Mouse (Mus musculus) heart, embryonic 13.5 days (tissue): ENCODE results near the gene 9130023H24Rik. TPM values are rescaled to one million over a fixed set of nuclear protein-coding genes. Genes with fewer than 3 reads are reported as not detected.

Experiments
- ATAC-seq: fragments of 200-750 bp; cut with Nextera tagmentation; 2 replicates; pipeline ENCODE4 v1.8.0; 2017; ENCODE audit warnings: moderate TSS enrichment; ENCODE audit not compliant: insufficient number of reproducible peaks, low FRiP score, low TSS enrichment; ENCODE audit errors: extremely low read depth
- H3K27ac ChIP-seq: fragments of 300-500 bp; sonication (generic); replicated peaks from 2 replicates; pipeline ENCODE4 v1.5.1; 2015; ENCODE audit warnings: moderate library complexity, mild to moderate bottlenecking, inconsistent platforms
- H3K27me3 ChIP-seq: fragments of 300-500 bp; sonication (generic); replicated peaks from 2 replicates; pipeline ENCODE4 v1.6.1; 2015; ENCODE audit warnings: mild to moderate bottlenecking, inconsistent platforms
- H3K36me3 ChIP-seq: fragments of 300-500 bp; sonication (generic); 2 replicates; pipeline ENCODE4 v1.6.1; 2015; ENCODE audit warnings: mild to moderate bottlenecking, inconsistent platforms
- H3K4me1 ChIP-seq: fragments of 300-500 bp; sonication (generic); 2 replicates; pipeline ENCODE4 v1.6.1; 2015; ENCODE audit warnings: inconsistent platforms
- H3K4me2 ChIP-seq: fragments of 300-500 bp; sonication (generic); 2 replicates; pipeline ENCODE4 v1.6.1; 2015; ENCODE audit warnings: inconsistent platforms, mild to moderate bottlenecking, moderate library complexity
- H3K4me3 ChIP-seq: fragments of 300-500 bp; sonication (generic); 2 replicates; pipeline ENCODE4 v1.5.1; 2015; ENCODE audit warnings: moderate library complexity, mild to moderate bottlenecking, inconsistent platforms
- H3K9ac ChIP-seq: fragments of 300-500 bp; sonication (generic); 2 replicates; pipeline ENCODE4 v1.6.1; 2015; ENCODE audit warnings: inconsistent platforms, mild to moderate bottlenecking, moderate library complexity
- H3K9me3 ChIP-seq: fragments of 300-500 bp; sonication (generic); 2 replicates; pipeline ENCODE4 v1.6.1; 2016; ENCODE audit warnings: inconsistent platforms
- WGBS: fragments of 180-500 bp; shearing (Covaris S2); methylation state at CpG from one replicate; pipeline ENCODE4 v1.1.7; 2015; ENCODE audit warnings: mixed read lengths; 5-methylcytosine and 5-hydroxymethylcytosine counted together
- polyA plus RNA-seq: library from polyadenylated mRNA; unstranded; fragments of >200 nt; fragmentation: Nextera tagmentation; extraction: Ambion mirVana; gene quantifications from 2 replicates; pipeline ENCODE4 v1.2.1, GENCODE M21; 2015

Gene 9130023H24Rik
- polyA plus RNA-seq, 1 experiment from 2014 or later, result 5.8 TPM

DNA sequence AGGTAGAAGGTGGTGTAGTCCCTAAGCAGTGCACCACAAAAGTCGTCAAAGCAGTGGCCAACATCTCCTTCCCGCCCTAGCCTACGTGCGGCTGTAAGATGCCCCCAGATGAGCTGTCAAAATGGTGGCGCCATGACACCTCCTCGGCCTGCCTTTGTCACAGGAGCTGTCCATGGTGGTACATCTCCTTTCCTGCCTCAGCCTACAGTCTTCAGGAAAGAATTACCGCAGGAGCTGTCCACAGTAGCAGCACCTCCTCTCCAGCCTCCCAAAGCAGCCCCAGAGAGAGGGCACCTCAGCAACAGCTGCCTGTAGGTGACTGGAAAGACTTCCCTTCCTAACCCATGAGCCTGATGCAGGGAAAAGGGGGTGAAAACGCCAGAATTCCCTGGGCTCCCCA lies 6.1 kb downstream of the 9130023H24Rik start:
- H3K4me2 ChIP-seq, result no peak overlapping the region
- H3K4me3 ChIP-seq, result no peak overlapping the region
- no peak overlapping the region for H3K27ac ChIP-seq
- peaks cover 3% of the 10 kb centered on the region for H3K27me3 ChIP-seq
- no peak for ATAC-seq
- WGBS, result 33% methylated on average over 8 of the region's 8 CpGs
- no peaks in the 10 kb centered on the region for H3K9me3 ChIP-seq
- peaks cover 13% of the 10 kb centered on the region for H3K36me3 ChIP-seq
- H3K4me1 ChIP-seq, result peaks cover 5% of the 10 kb centered on the region
- no peak overlapping the region for H3K9ac ChIP-seq

- no peak for ATAC-seq
- Histone ChIP-seq H3K27me3 (no peaks in the 10 kb centered on the region), H3K4me3 (no peak overlapping the region), H3K27ac (no peak overlapping the region), H3K4me1 (no peaks in the 10 kb centered on the region), H3K9ac (no peak overlapping the region), H3K4me2 (no peak overlapping the region), H3K9me3 (no peaks in the 10 kb centered on the region), H3K36me3 (no peaks in the 10 kb centered on the region)
- WGBS, result 83% methylated on average over 3 of the region's 3 CpGs
These were observed 16.9 kb downstream of the 9130023H24Rik start for GRCm38 (mm10) chr7:128220936-128221335.

- ATAC-seq, result no peak
- 55% methylated on average over 4 of the region's 4 CpGs for WGBS
These were observed 17.9 kb downstream of the 9130023H24Rik start for GRCm38 (mm10) chr7:128219952-128220351.

GRCm38 (mm10) chr7:128209826-128210225 lies 28.0 kb downstream of the 9130023H24Rik start:
- no peak for ATAC-seq
- Histone ChIP-seq H3K4me3 (no peak overlapping the region), H3K27ac (no peak overlapping the region), H3K4me1 (peaks cover 7% of the 10 kb centered on the region; the same call in 1 of the 2 replicates), H3K9ac (no peak overlapping the region), H3K36me3 (no peaks in the 10 kb centered on the region), H3K9me3 (no peaks in the 10 kb centered on the region), H3K27me3 (no peaks in the 10 kb centered on the region), H3K4me2 (no peak overlapping the region)
- 55% methylated on average over 3 of the region's 3 CpGs for WGBS

More at GRCm38 (mm10) chr7:128219952-128220351, 17.9 kb downstream of the 9130023H24Rik start:
- Histone ChIP-seq H3K9ac (no peak overlapping the region), H3K27ac (no peak overlapping the region), H3K36me3 (no peaks in the 10 kb centered on the region), H3K4me3 (no peak overlapping the region), H3K9me3 (no peaks in the 10 kb centered on the region), H3K4me2 (no peak overlapping the region), H3K4me1 (no peaks in the 10 kb centered on the region), H3K27me3 (no peaks in the 10 kb centered on the region)

GRCm38 (mm10) chr7:128208187-128208586 lies 29.6 kb downstream of the 9130023H24Rik start:
- Histone ChIP-seq H3K27ac (no peak overlapping the region), H3K27me3 (no peaks in the 10 kb centered on the region), H3K4me3 (no peak overlapping the region), H3K9ac (no peak overlapping the region), H3K4me1 (peaks cover 11% of the 10 kb centered on the region; the same call in 1 of the 2 replicates), H3K9me3 (no peaks in the 10 kb centered on the region), H3K4me2 (no peak overlapping the region), H3K36me3 (0 out of 2 replicates have a peak, but pooled peaks cover 6% of the 10 kb centered on the region)
- no peak for ATAC-seq
- WGBS, result 6% methylated on average over 4 of the region's 4 CpGs

DNA sequence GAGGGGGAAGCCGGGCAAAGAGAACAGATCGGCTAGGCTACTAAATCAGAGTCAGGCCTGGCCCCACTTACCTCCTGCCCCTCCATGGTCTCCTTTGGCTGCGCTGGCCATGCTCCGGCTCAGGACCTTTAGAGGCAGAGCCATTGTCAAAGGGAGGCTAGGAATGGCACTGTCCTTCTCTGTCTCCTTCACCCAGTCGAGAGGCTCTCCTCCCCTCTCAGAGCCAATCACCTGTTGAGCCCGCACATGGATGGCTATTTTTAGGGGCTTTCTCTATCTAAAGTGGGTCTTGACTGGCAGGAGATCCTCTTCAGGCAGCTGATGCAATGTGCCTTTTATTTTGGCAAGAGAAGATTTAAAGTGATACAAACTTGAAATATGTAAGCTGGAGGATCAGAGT lies 31.7 kb downstream of the 9130023H24Rik start, which contains the start of gene Cox6a2:
TSS of gene Cox6a2 (minus strand) at position 236 of the 400 bp plus-strand sequence.
- Histone ChIP-seq H3K9me3 (no peaks in the 10 kb centered on the region), H3K4me1 (peaks cover 11% of the 10 kb centered on the region; the same call in 1 of the 2 replicates), H3K4me3 (peak within 1 kb of the TSS; percentile 57), H3K36me3 (0 out of 2 replicates have a peak, but pooled peaks cover 6% of the 10 kb centered on the region), H3K4me2 (peak within 1 kb of the TSS; percentile 64), H3K27ac (peak within 1 kb of the TSS; percentile 88), H3K27me3 (no peaks in the 10 kb centered on the region), H3K9ac (peak within 1 kb of the TSS; percentile 79)
- WGBS, result 25% methylated on average over 6 of the region's 6 CpGs
- ATAC-seq, result no peak

GRCm38 (mm10) chr7:128205695-128206094 lies 32.1 kb downstream of the 9130023H24Rik start:
- Histone ChIP-seq H3K4me1 (peaks cover 11% of the 10 kb centered on the region; the same call in 1 of the 2 replicates), H3K9me3 (no peaks in the 10 kb centered on the region), H3K27ac (peak overlapping the region; percentile 88), H3K4me3 (peak overlapping the region; percentile 57), H3K36me3 (0 out of 2 replicates have a peak, but pooled peaks cover 6% of the 10 kb centered on the region), H3K4me2 (peak overlapping the region; percentile 64), H3K27me3 (no peaks in the 10 kb centered on the region), H3K9ac (peak overlapping the region; percentile 79)
- WGBS, result 58% methylated on average over 18 of the region's 18 CpGs
- no peak for ATAC-seq

- Histone ChIP-seq H3K4me1 (peaks cover 11% of the 10 kb centered on the region; the same call in 1 of the 2 replicates), H3K27ac (no peak overlapping the region), H3K4me2 (no peak overlapping the region), H3K27me3 (no peaks in the 10 kb centered on the region), H3K36me3 (0 out of 2 replicates have a peak, but pooled peaks cover 6% of the 10 kb centered on the region), H3K9me3 (no peaks in the 10 kb centered on the region), H3K9ac (no peak overlapping the region), H3K4me3 (no peak overlapping the region)
- 87% methylated on average over 8 of the region's 8 CpGs for WGBS
- no peak for ATAC-seq
These were observed 33.7 kb downstream of the 9130023H24Rik start for GRCm38 (mm10) chr7:128204179-128204578.

- Histone ChIP-seq H3K4me1 (peaks cover 11% of the 10 kb centered on the region; the same call in 1 of the 2 replicates), H3K36me3 (0 out of 2 replicates have a peak, but pooled peaks cover 6% of the 10 kb centered on the region), H3K4me2 (no peak overlapping the region), H3K4me3 (no peak overlapping the region), H3K27ac (no peak overlapping the region), H3K9me3 (no peaks in the 10 kb centered on the region), H3K9ac (no peak overlapping the region), H3K27me3 (no peaks in the 10 kb centered on the region)
- 72% methylated on average over 9 of the region's 9 CpGs for WGBS
- no peak for ATAC-seq
These were observed 34.8 kb downstream of the 9130023H24Rik start for GRCm38 (mm10) chr7:128203071-128203470.

GRCm38 (mm10) chr7:128201607-128202006 lies 36.2 kb downstream of the 9130023H24Rik start:
- no peaks in the 10 kb centered on the region for H3K9me3 ChIP-seq
- no peak for ATAC-seq
- 0 out of 2 replicates have a peak, but pooled peaks cover 6% of the 10 kb centered on the region for H3K36me3 ChIP-seq
- no peak overlapping the region for H3K4me3 ChIP-seq
- no peak overlapping the region for H3K4me2 ChIP-seq
- H3K9ac ChIP-seq, result no peak overlapping the region
- peaks cover 10% of the 10 kb centered on the region; the same call in 1 of the 2 replicates for H3K4me1 ChIP-seq
- H3K27me3 ChIP-seq, result no peaks in the 10 kb centered on the region
- H3K27ac ChIP-seq, result no peak overlapping the region
- WGBS, result 85% methylated on average over 9 of the region's 9 CpGs
